Mouse (Mus musculus): ENCODE results near the gene Mansc4.
A peak's percentile ranks its signal among the peaks of the same experiment; 100 is the strongest.

Mansc4 gene

DNA sequence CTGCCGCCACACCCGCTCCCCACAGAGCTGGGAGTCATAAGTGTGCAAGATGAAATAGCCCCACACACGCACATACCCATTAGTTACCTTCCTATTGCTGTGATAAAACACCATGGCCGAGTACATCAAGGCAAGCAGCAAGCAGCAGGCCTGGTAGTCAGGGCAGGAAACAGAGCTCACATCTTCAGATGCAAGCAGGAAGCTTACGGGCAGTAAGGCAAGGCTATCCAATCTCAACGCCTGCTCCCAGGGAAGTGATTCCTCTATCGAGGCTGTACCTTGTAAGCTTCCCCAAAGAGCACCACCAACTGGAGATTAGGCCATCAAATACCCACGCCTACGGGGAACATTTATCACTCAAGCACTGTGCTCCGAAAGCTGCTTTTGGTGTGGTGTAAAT, 6.9 kb downstream of the Mansc4 start:
- DNase-seq (ENCODE audit: low read depth, low spot score) = no peak

DNA sequence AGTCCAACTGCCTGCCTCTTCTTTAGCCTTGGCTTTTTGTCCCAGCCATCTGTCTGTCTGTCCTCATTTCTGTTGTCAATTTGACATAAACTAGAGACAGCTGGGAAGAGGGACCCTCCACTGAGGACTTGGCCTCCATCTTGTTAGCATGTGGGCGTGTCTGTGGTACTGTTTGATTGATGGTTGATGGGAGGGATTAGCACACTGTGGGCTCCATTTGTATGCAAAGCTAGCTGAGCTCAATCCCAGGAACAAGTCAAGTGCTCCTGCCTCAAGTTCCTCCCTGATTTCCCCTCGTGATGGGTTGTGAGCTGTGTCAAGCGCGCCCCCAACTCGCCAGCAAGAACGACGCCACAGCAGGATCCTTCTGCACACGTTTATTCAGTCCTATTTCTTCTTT, 10.0 kb downstream of the Mansc4 start:
- no peak for DNase-seq (ENCODE audit: low read depth, low spot score)

DNA sequence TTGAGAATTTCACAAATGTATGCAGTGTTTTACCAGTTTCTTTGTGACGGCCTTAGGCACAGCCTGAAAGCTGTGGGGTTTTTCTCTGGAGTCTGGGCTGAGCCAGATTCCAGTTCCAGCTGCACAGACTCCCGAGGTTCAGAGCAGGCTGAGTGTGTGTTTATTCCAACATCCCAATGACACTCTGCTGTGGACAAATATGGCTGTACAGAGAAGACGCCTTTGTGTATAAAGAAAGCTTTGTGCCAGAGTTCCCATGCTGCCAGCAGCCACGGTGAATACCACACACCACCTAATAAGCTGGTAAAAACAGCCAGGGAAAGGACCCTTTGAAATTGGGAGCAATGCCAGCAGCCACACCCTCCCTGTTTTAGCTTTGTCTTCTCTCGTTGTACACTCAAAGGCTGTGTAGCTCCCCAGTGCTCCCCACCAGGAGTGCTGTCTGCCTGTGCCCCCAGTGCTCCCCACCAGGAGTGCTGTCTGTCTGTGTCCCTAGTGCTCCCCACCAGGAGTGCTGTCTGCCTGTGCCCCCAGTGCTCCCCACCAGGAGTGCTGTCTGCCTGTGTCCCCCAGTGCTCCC, 10.9 kb downstream of the Mansc4 start:
- DNase-seq (ENCODE audit: low read depth, low spot score) = no peak

DNA sequence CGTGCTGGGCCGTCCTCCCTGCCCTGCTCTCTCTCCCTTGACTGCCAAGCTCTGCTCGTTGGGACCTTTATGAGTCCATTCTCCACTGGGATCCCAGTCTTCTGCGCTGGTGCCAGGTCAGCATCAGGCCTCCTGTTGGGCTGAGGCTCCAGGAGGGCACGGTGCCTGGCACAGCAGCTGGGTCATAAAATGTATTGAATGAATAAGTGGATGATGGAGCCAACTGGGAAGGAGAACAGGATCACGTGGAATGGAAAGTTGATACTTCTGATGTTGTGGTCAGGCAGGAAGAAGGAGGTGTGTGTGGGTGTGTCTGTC, 21.9 kb downstream of the Mansc4 start:
- DNase-seq (ENCODE audit: low read depth, low spot score) = no peak

DNA sequence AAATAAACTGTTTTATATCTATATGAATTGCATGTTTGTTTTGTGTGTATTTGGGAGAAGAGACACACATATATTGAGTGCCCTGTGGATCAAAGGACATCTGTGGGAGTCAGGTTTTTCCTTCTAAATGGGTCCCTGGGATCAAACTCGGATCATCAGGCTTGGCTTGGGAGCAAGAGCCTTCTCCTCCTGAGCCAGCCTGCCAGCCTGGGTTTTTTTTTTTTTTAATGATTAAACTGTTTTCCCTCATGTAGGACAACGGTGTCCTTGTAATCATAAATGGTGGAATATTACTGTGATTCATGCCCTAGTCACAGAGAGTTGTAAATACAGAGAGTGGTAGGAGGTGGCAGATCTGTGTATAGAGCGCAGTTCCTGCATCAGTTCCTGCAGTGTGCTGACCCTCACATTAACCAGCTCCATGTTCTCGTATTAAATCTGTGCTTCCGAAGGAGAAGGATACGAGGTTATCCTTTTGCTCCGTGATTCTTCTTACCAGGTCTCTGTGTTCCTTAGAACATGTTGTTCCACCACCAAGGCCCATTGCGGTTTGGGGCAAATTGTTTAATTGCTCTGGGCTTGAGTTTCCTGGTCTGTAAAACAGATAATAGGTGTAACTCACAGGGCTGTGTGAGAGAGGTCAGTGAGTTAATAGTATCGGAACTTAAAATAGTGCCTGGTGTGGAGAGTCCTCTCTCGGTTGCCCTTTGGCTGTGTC, 22.4 kb downstream of the Mansc4 start:
- no peak for DNase-seq (ENCODE audit: low read depth, low spot score)

DNA sequence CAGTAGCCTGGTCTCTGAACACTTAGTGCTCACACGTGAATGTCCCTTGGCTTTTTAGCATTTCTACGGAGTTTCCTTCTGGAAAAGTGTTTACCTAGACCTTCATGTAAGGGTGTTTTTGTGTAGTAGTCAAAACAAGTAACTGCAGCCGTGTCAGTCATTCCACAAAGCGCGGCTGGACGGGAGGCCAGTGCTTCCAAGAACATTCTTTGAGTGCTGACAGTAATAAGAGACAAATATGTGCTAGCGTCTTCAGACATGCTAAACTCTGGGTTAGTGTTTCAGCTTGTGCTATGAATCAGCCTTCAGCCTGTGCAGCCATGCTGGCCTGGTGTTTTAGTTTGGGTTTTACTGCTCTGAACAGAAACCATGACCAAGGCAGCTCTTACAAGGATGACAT, 24.1 kb downstream of the Mansc4 start:
- no peak for DNase-seq (ENCODE audit: low read depth, low spot score)

DNA sequence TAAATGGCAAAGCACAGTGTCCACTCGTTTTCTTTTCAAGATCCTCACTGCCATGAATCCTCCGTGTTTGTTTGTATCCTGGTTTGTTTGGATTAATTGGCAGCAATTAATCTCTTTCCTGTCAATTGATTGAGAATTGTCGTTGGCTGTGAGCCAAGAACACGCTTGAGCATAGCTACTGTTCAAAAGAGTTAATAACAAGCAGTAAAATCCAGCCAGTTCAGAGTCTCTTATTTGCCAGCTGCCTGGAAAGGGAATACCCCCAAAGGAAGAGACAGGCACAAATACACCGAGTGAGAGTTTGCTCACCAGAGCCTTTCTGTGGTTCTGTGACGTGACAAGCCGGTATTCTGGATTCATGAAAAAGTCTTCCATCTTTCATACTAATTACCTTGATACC, 24.8 kb downstream of the Mansc4 start:
- no peak for DNase-seq (ENCODE audit: low read depth, low spot score)

DNA sequence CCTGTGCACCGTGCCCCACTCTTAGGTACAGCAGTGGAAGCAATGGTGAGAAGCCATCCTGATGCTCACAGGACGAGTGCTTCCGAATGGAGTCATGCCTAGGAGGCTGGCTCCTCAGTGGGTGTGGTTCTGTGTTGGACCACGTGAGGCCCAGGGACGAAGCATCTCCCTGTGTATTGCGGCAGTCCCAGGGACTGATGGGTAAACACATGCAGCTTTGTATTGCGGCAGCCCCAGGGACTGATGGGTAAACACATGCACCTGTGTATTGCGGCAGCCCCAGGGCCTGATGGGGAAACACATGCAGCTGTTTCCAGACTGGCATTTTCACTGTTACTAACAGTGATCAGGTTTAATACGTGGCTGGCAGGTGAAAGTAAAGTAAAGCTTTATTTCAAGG, 25.2 kb downstream of the Mansc4 start:
- DNase-seq (ENCODE audit: low read depth, low spot score) = no peak

DNA sequence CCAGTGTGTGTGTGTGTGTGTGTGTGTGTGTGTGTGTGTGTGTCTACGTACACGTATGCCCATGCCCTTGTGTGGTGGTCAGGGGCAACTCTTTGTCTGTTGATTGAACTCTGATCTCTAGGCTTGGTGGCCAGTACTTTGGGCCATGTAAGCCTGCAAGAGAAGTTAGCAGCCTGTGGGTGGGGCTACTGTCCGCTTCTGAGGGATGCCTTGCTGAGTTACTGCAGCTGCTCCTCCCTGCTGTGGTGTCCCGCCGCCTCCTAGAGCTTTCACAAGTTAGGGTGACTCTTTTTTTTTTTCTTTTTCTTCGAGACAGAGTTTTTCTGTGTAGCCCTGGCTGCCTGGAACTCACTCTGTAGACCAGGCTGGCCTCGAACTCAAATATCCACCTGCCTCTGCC, 27.5 kb downstream of the Mansc4 start:
- no peak for DNase-seq (ENCODE audit: low read depth, low spot score)

DNA sequence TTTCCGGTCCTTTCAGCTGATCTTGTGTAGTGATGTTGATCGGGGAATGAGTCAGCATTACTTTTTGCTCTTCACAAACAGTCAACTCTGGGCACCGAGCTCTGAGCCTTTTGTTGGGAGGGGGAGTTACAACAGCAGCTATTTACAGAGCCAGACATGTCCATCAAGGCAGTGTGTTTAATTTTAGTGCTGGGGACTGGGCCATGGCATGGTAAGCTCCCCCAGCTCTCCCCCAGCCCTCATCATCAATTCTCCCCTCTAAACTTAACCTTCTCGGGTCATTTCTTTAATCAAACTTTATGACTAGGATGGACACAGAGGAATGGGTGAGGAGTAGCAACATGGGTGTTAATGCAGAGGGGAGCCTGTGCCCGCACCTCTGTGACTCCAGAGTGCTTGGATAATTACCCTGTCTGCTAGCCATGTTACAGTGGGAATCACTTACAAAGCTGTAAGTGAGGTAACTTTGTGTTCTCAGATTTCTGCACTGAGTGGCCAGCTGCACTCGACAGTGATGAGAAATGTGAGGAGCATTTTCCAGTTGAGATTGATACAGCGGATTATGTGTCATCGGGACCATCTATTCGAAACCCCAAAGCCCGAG, 31.4 kb downstream of the Mansc4 start:
- DNase-seq (ENCODE audit: low read depth, low spot score) = no peak

DNA sequence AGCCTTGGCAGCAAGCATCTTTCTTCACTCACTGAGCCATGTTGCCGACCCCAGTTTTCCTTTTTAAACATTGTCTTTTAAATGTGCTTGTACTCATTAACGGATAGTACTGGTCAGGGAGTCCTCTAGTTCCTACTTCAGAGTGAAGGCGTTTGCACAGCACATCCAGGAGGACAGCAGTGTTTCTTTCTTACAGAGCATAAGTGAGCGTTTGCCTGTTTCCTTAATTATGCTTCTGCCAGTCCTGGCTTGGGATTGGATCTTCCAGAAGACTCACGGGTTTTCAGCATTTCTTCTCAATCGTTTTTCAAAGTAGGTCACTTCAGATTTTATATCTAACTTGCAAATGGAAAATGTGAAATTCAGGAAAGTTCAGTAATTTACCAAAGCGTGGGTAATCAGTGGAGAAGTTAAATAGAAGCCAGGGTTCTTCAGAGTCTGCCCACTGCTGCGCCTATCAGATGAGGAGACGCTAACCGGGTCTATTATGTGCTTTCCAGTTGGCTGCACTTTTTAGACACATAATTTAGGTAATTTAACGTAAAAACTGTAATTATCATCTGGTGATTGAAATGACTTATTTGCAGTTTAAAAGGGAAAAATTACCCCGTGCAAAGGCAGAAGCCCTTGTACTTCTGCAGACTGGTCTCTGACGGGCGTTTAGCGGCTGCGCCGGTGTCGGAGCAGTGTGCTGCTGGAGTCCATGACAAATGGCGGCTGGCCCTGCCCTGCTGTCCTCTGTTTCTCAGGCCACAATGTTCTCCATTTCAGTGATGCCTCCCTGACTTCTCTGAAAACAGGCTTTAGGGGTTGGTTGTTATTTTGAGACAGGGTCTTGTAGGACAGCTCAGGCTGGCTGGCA, 32.8 kb downstream of the Mansc4 start:
- DNase-seq (ENCODE audit: low read depth, low spot score) = no peak

DNA sequence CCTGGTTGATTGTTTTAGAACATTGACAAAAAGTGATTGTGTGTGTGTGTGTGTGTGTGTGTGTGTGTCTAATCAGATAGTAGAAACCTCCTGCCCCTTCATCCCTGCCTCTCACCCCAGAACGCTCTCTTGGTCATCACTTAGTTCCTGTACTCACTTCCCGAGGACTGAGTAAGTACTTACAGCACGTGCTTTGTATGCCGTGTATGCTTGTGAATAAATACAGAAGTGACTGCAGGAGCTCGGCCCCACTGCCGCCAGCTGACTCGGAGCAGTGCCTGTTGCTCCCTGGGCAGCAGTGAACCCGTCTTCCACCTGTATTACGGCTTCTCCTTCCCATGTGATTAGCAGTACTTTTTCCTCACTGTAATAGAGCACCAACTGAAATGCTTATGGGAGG, 34.4 kb downstream of the Mansc4 start:
- no peak for DNase-seq (ENCODE audit: low read depth, low spot score)

DNA sequence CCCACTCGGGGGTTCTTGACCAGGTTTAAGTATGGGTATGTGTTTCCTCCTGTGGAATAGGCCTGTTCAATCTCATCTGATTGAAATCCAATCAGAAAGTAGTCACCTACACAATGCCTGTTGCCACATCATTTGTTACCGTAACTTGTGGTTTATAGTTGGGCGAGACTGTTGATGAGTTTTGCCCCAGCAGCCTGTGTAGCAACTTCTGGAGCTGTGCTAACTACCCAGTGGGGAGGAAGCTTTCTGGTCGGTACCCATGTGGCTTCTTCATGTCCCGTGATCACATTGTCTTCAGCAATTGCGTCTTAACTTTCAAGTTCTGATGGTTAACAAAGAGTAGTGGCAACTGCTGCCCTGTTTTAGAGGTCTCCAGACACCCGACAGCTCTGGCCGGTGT, 35.2 kb downstream of the Mansc4 start:
- no peak for DNase-seq (ENCODE audit: low read depth, low spot score)

DNA sequence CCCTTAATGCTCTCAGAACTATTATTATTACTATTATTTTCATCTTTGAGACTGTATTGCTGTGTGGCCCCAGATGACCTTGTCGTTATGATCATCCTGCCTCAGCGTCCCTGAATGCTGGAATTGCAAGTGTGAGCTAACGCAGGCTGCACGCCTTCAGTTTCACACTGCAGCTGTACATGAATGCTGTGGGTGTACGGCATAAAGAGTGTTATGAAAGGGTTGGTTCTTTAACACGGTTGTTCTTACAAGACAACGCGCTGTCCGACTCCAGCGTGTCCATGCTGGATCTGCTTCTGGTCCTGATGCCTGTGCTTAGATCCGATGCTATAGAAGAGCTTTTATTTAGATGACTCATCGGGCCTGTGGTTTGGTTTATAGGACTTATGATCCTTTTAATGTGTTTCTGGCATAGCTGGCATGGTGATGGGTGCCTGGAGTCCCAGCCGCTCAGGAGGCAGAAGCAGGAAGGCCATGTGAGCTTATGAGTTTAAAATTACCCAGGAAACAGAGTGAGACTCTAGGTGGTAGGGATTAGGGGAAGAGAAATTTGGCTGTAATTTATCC, 37.5 kb downstream of the Mansc4 start:
- DNase-seq (ENCODE audit: low read depth, low spot score) = no peak

DNA sequence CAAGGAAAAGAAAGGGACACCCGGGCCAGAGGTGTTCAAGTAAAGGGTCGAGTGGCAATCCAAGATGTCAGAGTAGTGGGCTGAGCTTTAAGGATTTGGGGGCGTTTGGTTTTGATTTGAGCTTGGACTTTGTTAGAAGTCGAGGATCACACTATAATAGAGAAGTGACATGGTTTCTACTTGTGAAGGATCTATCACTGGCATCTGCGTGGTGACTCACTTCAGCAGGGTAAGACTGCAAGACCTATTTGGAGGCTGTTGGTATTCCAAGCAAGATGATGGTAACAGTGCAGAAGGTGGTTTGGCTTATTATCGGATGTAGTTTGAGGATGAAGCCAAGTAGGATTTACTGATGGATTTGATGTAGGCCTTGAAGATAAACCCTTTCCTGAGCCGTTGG, 43.2 kb downstream of the Mansc4 start:
- peak; percentile 25 for DNase-seq (ENCODE audit: low read depth, low spot score)

DNA sequence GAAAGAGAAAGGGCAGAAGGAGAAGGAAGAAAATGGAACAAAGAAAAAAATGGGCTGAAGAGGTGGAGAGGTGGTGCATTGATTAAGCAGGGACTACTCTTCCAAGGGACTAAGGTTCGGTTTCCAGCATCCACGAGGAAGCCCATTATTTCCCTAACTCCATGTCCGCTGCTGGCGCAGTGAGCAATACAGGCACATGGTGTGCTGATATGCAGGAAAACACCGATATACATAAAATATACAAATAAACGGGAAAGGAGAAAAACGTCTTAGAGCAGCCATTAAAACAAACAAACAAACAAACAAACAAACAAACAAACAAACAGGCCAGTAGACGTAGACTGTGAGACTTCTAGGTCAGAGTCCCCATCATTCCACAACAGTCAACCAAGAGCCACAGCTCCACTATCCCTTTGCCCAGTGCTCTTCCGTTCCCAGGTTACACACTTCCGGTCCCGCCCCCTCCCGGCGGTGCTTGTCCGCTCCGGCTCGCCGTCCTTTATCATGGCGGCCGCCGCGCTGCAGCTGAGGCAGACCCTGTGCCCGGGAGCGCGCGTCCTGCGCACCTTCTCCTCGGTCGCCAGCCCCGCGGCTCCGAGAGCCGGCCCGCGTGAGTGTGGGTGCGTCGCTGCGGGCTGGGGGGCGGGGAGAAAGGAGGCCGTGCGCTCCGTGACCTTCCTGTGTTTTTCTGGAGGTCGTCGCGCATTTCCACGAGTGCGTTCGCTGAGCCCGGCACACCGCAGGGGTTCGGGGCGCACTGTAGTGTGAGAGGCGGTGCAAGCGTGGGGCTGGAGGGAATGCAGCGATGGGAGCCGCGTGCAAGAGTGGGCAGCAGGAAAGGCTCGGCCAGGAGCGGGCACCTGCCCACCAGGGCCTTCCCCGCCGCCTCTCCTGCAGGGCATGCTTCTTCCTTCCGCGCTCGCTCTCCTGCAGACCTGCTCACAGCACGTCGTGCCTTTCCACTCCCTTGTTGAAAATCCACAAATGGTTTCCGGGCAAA, 44.2 kb downstream of the Mansc4 start, which contains the start of gene Mrps35:
Gene Mrps35 (plus strand): TSS at position 474 of the 1,000 bp plus-strand sequence.
- DNase-seq (ENCODE audit: low read depth, low spot score) = peak; percentile 83

DNA sequence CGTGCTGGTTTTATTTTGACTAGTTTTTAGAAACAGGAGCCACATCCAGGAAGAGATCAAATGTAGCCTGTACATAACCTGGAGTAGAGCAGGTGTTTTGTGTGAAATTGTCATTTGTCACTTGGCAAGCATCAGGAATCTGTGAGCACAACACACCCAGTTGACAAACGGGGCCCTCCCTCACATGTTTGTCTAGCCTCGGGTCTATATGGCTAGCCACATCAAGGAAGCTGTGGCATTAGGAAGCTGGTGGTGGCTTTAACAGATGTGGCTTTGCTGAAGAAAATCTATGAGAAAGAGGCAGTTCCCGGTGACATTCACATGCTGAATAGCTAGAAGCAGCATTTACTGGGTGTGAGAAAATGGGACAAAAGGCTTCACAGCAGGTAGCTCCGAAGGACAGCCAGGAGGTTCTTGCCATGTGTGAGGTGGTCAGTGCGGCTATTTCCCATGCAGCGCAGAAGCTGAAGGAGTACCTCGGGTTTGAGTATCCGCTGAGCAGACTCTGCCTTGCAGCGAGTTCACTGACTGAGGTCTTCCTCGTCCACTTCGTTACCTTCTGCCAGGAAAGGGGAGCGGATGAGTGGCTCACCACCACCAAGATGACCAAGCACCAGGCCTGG, 54.4 kb downstream of the Mansc4 start, which contains the start of gene Rep15:
Gene Rep15 (plus strand): TSS at position 282 of the 623 bp plus-strand sequence.
- DNase-seq (ENCODE audit: low read depth, low spot score) = no peak

DNA sequence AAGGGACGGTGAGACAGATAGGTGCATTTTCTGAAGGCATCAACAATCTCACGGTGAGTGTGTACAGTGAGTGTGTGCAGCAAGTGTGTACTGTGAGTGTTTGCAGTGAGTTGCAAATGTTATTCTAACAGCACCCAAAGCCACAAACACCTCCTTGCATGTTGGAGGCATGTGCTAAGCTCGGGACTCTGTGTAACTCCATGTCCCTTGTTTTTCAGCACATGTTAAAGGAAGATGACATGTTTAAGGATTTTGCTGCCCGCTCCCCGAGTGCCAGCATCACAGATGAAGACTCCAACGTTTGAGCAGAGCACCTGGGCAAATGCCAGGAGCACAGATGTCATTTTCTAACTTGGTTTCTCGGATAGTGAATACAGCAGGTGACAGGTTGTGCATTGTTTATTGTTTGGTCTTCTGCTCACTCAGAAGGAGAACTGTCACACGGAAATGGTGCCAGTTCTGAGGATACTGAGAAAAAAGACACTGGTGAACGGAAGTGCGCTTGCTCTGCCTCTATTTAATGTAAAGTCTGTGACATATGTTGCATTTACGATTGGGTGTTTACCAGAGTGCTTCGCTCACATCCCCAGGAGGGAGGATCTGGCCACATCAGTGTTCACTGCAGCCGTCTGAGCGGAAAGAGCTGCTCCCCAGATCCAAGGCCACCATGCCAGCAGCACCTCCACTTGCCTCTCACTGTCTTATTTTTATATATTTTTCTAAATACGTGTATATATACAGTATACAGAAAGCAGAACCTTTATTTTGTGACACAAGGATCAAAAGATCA, 56.5 kb downstream of the Mansc4 start:
- DNase-seq (ENCODE audit: low read depth, low spot score) = no peak

DNA sequence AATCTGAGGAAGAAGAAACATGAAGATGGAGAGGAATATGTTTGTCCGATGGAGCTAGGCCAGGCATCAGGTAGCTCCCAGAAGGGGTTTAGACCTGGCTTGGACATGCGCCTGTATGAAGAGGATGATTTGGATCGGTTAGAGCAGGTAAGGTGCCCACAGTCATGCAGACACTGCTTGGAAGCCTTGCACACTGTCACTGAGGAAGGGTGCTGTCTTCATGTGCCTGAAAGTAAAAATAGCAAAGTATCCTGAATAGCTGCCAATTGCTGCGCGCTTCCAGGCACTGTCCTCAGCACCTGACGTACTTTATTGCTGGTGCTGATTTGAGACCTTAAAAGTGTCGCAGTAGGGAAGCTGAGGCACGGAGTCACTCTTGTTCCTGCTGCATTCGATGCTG, 57.2 kb downstream of the Mansc4 start:
- DNase-seq (ENCODE audit: low read depth, low spot score) = no peak
